Mouse (Mus musculus) heart, adult 2 months (tissue): ENCODE measurements around the gene Tmub1. TPM values are rescaled to one million over a fixed set of nuclear protein-coding genes. Genes with fewer than 3 reads are reported as not detected.

ENCODE experiments used
- DNase-seq, 2 experiments: peaks; one replicate each; pipeline ENCODE4 v3.0.0; 2021
- H3K27ac ChIP-seq: fragments of 200-600 bp; 2 replicates; pipeline ENCODE4 v1.8.1; 2022
- H3K27me3 ChIP-seq: fragments of 200-500 bp; 2 replicates; pipeline ENCODE4 v1.6.1; 2012; ENCODE audit warnings: mild to moderate bottlenecking, low read length, inconsistent platforms, mixed read lengths; ENCODE audit not compliant: control insufficient read depth, insufficient read depth
- H3K36me3 ChIP-seq: fragments of 200-500 bp; 2 replicates; pipeline ENCODE4 v1.6.1; 2012; ENCODE audit warnings: low read length, inconsistent platforms; ENCODE audit not compliant: control insufficient read depth, insufficient read depth
- H3K4me1 ChIP-seq: fragments of 200-500 bp; 2 replicates; pipeline ENCODE4 v1.6.1; 2011; ENCODE audit warnings: low read length; ENCODE audit not compliant: control insufficient read depth, insufficient read depth
- H3K4me3 ChIP-seq: fragments of 200-600 bp; 2 replicates; pipeline ENCODE4 v1.8.1; 2022
- H3K79me2 ChIP-seq: fragments of 200-500 bp; replicated peaks from 2 replicates; pipeline ENCODE4 v1.6.1; 2012; ENCODE audit warnings: mild to moderate bottlenecking, inconsistent platforms, low read length, moderate library complexity, mixed read lengths; ENCODE audit not compliant: control insufficient read depth, insufficient read depth
- H3K9ac ChIP-seq: fragments of 200-500 bp; 2 replicates; pipeline ENCODE4 v1.6.1; 2012; ENCODE audit warnings: low read depth, mild to moderate bottlenecking, control low read depth, inconsistent platforms, low read length, mixed read lengths
- CTCF ChIP-seq: fragments of 200-600 bp; IDR thresholded peaks from 2 replicates; pipeline ENCODE4 v1.8.1; 2022; ENCODE audit warnings: antibody characterized with exemption, mild to moderate bottlenecking, moderate library complexity
- EP300 ChIP-seq: fragments of 200-500 bp; IDR thresholded peaks from 2 replicates; pipeline ENCODE4 v1.6.1; 2011; ENCODE audit warnings: low read depth, low read length, control low read depth; ENCODE audit not compliant: insufficient read depth
- POLR2A ChIP-seq: fragments of 200-500 bp; IDR thresholded peaks from 2 replicates; pipeline ENCODE4 v1.6.1; 2011; ENCODE audit warnings: mild to moderate bottlenecking, low read depth, low read length, control low read depth; ENCODE audit not compliant: insufficient read depth
- WGBS: fragments of 180-500 bp; shearing (Covaris S2); methylation state at CpG from one replicate; pipeline ENCODE4 v1.1.7; 2018; 5-methylcytosine and 5-hydroxymethylcytosine counted together
- intact Hi-C: fragments of 180-260 bp; cut with DNase I; formaldehyde crosslinking; loops from one replicate; pipeline ENCODE4 v1.15.1; 2025
- polyA plus RNA-seq: library from polyadenylated mRNA; depleted of rRNA; stranded (reverse); fragments of >200 nt; gene quantifications from 2 replicates; pipeline ENCODE4 v1.2.3, GENCODE M21; 2012
- total RNA-seq, 2 experiments: library from RNA; stranded (reverse); gene quantifications; 2 replicates each; pipeline ENCODE4 v1.2.3; 2021

Tmub1 gene
- total and polyA plus RNA-seq, 3 experiments, result 10.4 to 34.0 (median 13.9) TPM

DNA sequence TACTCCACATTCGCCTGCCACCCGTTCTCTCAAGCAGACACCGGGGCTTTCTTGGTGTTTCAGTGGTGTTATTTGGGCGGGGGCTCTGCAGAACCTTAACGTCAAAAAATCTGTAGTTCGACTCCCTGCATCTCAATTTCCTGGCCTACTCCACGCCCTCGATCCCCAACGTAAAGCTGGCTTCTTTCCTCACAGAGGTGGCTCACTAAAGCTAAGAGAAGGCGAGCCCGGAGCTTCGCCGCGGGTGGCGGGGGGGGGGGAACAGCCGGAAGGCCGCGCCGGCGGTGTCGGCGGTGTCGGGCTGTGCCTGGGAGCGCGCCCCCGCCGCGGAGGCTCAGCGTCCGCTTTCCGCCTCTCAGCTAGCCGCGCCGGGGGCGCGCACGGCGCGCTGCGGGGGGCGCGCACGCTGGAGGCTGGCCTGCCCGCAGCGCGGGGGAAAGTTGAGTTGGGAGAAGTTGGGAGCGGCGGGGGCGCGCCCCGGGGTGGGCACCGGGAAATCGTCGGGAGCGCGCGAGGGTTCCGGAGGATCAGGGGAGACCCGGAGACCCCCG lies 22.7 kb downstream of the Tmub1 start:
- Histone ChIP-seq H3K27ac (peak overlapping the region; percentile 98), H3K4me1 (peaks cover 8% of the 10 kb centered on the region), H3K79me2 (peaks cover 3% of the 10 kb centered on the region; the same call in 1 of the 2 replicates), H3K9ac (peak overlapping the region; percentile 86), H3K27me3 (no peaks in the 10 kb centered on the region), H3K36me3 (no peaks in the 10 kb centered on the region), H3K4me3 (peak overlapping the region; percentile 69)
- WGBS, result under 1% methylated on average over 58 of the region's 60 CpGs
- TF ChIP-seq CTCF (no peak), POLR2A (peak; percentile 60)
- DNase-seq, result peak; percentile 90 to 93
- intact Hi-C loops, result loop anchor here (2.0 to 5.0 kb wide), 2 partner anchors 26 to 152 kb away; partner anchors contain the start of gene Abcf2

DNA sequence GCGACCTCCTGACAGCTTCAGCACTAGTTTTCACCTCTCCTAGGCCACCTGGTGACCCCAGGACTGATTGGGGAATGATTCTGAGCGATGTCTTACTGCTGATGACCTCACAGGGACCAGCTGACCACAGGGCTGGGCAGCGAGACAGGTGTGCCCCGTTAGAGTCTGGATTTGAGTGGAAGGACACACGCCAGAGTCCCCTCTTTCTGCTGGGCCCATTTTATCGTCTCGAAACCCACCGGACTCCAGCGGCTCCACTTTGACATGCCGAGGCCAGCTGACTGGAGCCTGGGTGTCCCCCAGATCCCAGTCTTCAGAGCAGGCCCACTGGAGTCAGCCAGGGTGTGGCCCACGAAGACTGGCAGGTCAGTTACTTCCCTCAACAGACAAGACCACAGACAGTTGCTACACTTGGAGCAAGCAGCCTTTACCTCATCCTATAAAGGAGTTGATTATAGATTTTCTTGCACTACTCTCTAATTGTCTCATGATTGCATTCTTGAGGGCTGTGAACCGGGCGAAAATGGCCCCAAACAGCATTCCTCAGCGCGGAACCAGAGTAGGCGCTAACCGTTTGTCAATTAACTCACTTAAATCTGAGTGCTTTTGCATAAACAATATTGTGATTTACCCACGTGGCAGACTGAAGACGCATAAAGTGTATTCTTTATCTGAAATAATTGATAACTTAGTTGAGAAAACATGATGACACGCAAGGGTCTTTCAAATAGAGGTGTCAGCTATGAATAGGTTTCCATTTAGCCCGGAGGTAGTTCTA lies 23.5 kb downstream of the Tmub1 start:
- Histone ChIP-seq H3K79me2 (peaks cover 3% of the 10 kb centered on the region; the same call in 1 of the 2 replicates), H3K27ac (peak overlapping the region; percentile 98), H3K36me3 (no peaks in the 10 kb centered on the region), H3K9ac (peak overlapping the region; percentile 85), H3K27me3 (no peaks in the 10 kb centered on the region), H3K4me3 (peak overlapping the region; percentile 69), H3K4me1 (peaks cover 8% of the 10 kb centered on the region)
- TF ChIP-seq CTCF, result no peak
- no peak; the same call in 1 of the 2 replicates for TF ChIP-seq POLR2A
- TF ChIP-seq EP300, result no peak
- no peak for DNase-seq
- WGBS, result 6% methylated on average over 21 of the region's 21 CpGs
- intact Hi-C loops, result loop anchor here (2.0 to 5.0 kb wide), 2 partner anchors 27 to 153 kb away; partner anchors contain the start of gene Abcf2

DNA sequence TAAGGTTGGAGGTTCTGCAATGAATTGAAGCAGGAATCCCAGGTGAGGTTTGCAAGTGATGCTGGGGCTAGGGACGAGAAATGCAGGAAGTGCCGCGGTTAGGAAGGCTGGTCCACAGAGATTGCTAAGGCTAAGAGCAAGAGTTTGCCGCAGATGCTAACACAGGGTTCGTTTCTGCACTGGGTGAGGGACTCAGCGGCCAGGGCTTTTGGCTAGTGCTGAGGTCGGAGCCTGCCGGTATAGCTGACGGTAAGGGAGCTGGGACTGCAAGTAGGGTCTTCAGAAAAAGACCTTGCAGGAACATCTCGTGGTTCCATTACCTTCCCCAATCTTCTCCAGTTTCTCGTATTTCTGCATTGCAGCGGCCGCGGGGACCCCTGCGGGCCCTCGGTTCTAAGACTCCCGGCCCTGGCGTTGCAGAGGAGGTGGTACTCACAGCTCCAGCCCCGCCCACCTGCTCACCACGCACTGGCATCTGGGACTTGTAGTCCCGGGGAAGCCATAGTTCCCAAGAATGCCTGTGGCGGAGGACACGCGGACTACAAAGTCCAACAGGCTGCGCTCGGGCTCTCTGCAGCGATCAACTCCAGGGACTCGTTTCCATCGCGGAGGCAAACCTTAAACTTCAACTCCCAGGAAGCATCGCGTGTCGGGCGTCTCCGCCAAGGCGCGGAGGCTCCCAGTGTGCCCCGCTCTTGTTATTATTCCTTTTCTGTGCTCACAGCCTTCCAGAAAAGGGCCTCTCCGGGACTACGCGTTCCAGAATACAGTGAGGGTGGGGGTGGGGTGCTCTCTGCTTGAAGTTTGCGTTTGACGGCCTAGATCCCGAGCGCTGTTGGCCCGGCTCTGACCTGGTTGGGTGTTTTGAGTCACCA lies 24.3 kb downstream of the Tmub1 start, which contains the start of the genes Cdk5 and Slc4a2:
TSS of gene Cdk5 (minus strand) at position 402 of the 875 bp plus-strand sequence.
TSS of gene Slc4a2 (plus strand) at position 709 of the 875 bp plus-strand sequence.
- peak; percentile 98 for TF ChIP-seq EP300
- TF ChIP-seq POLR2A, result peak; percentile 96
- peak; percentile 17; the same call in 1 of the 2 replicates for TF ChIP-seq CTCF
- under 1% methylated on average over 46 of the region's 46 CpGs for WGBS

GRCm38 (mm10) chr5:24420381-24420780 lies 27.3 kb downstream of the Tmub1 start:
- no peak overlapping the region for H3K27ac ChIP-seq
- intact Hi-C loops, result loop anchor here (5.0 kb wide), 1 partner anchor 157 kb away; the partner anchor contains the start of gene Abcf2
- H3K79me2 ChIP-seq, result no peaks in the 10 kb centered on the region
- H3K36me3 ChIP-seq, result no peaks in the 10 kb centered on the region
- no peaks in the 10 kb centered on the region for H3K27me3 ChIP-seq
- TF ChIP-seq POLR2A (no peak), CTCF (no peak)
- peaks cover 1% of the 10 kb centered on the region; the same call in 1 of the 2 replicates for H3K4me1 ChIP-seq
- H3K9ac ChIP-seq, result no peak overlapping the region
- no peak overlapping the region for H3K4me3 ChIP-seq
- no peak for DNase-seq
- WGBS, result 90% methylated on average over 9 of the region's 9 CpGs

More for the DNA sequence above, 24.3 kb downstream of the Tmub1 start, which contains the start of the genes Cdk5 and Slc4a2:
- peaks cover 8% of the 10 kb centered on the region for H3K4me1 ChIP-seq
- DNase-seq, result peak; percentile 97 to 99
- intact Hi-C loops, result loop anchor here (1.0 to 5.0 kb wide), 3 partner anchors 27 to 154 kb away; partner anchors contain the start of gene Abcf2
- H3K9ac ChIP-seq, result peak within 1 kb of the TSS; percentile 85
- H3K79me2 ChIP-seq, result peaks cover 3% of the 10 kb centered on the region; the same call in 1 of the 2 replicates
- H3K36me3 ChIP-seq, result no peaks in the 10 kb centered on the region
- peak within 1 kb of the TSS; percentile 98 for H3K27ac ChIP-seq
- H3K27me3 ChIP-seq, result no peaks in the 10 kb centered on the region
- H3K4me3 ChIP-seq, result peak within 1 kb of the TSS; percentile 82

- no peaks in the 10 kb centered on the region for H3K79me2 ChIP-seq
- intact Hi-C loops, result loop anchor here (5.0 kb wide), 1 partner anchor 70 kb away; no protein-coding TSS in a partner anchor
- DNase-seq, result no peak
- H3K36me3 ChIP-seq, result no peaks in the 10 kb centered on the region
- TF ChIP-seq CTCF (no peak), POLR2A (no peak), EP300 (no peak)
- H3K27ac ChIP-seq, result no peak overlapping the region
- WGBS, result 90% methylated on average over 10 of the region's 10 CpGs
- H3K27me3 ChIP-seq, result no peaks in the 10 kb centered on the region
- H3K9ac ChIP-seq, result no peak overlapping the region
- H3K4me3 ChIP-seq, result no peak overlapping the region
- H3K4me1 ChIP-seq, result peaks cover 1% of the 10 kb centered on the region; the same call in 1 of the 2 replicates
These were observed 30.1 kb downstream of the Tmub1 start for GRCm38 (mm10) chr5:24417587-24417986.
